Mouse (Mus musculus) kidney, embryonic 15.5 days (tissue): ENCODE results near the gene Rec8. TPM values are rescaled to one million over a fixed set of nuclear protein-coding genes. Genes with fewer than 3 reads are reported as not detected.

ENCODE experiments used
- polyA plus RNA-seq: library from polyadenylated mRNA; unstranded; fragments of >200 nt; fragmentation: Nextera tagmentation; extraction: Ambion mirVana; gene quantifications from 2 replicates; pipeline ENCODE4 v1.2.1, GENCODE M21; 2015

Gene Rec8
- polyA plus RNA-seq, 1 experiment from 2014 or later = 22.4 TPM

Other genes with a start within 250 kb of the Rec8 start
- 127 and 130 TPM in 2 replicates for gene Dhrs4, start 139.3 kb upstream of the Rec8 start, polyA plus RNA-seq
- 2.4 and 2.9 TPM in 2 replicates for gene Carmil3, start 127.4 kb upstream of the Rec8 start, polyA plus RNA-seq
- gene Cpne6, start 107.6 kb upstream of the Rec8 start, polyA plus RNA-seq = 0.24 and 0.26 TPM in 2 replicates
- not detected in 2 replicates for gene Nrl, start 93.1 kb upstream of the Rec8 start, polyA plus RNA-seq
- 50.5 and 55.4 TPM in 2 replicates for gene Pck2, start 77.8 kb upstream of the Rec8 start, polyA plus RNA-seq
- 89.2 and 93.0 TPM in 2 replicates for gene Dcaf11, start 58.0 kb upstream of the Rec8 start, polyA plus RNA-seq
- 1.6 TPM in 2 replicates for gene A730061H03Rik, start 57.6 kb upstream of the Rec8 start, polyA plus RNA-seq
- gene Fitm1, start 42.4 kb upstream of the Rec8 start, polyA plus RNA-seq = 4.2 and 6.1 TPM in 2 replicates
- gene Psme1, start 39.9 kb upstream of the Rec8 start, polyA plus RNA-seq = 147 and 153 TPM in 2 replicates
- 6.8 and 7.4 TPM in 2 replicates for gene Emc9, start 32.7 kb upstream of the Rec8 start, polyA plus RNA-seq
- 248 and 261 TPM in 2 replicates for gene Psme2, start 26.9 kb upstream of the Rec8 start, polyA plus RNA-seq
- 18.6 and 21.7 TPM in 2 replicates for gene Rnf31, start 26.3 kb upstream of the Rec8 start, polyA plus RNA-seq
- gene Irf9, start 14.5 kb upstream of the Rec8 start, polyA plus RNA-seq = 12.8 and 14.6 TPM in 2 replicates
- 97.4 and 115 TPM in 2 replicates for gene Ipo4, start 17.9 kb downstream of the Rec8 start, polyA plus RNA-seq
- gene Gm49378, start 19.9 kb downstream of the Rec8 start, polyA plus RNA-seq = 1.4 and 2.3 TPM in 2 replicates
- 113 and 123 TPM in 2 replicates for gene Tm9sf1, start 25.8 kb downstream of the Rec8 start, polyA plus RNA-seq
- gene Tssk4, start 32.1 kb downstream of the Rec8 start, polyA plus RNA-seq = 0.92 and 1.0 TPM in 2 replicates
- 53.6 and 55.8 TPM in 2 replicates for gene Mdp1, start 42.5 kb downstream of the Rec8 start, polyA plus RNA-seq
- 68.2 and 72.6 TPM in 2 replicates for gene Gmpr2, start 53.9 kb downstream of the Rec8 start, polyA plus RNA-seq
- gene Nedd8, start 54.1 kb downstream of the Rec8 start, polyA plus RNA-seq = 545 and 565 TPM in 2 replicates
- gene Tinf2, start 63.8 kb downstream of the Rec8 start, polyA plus RNA-seq = 43.6 and 46.9 TPM in 2 replicates
- 2.1 TPM in 2 replicates for gene Tgm1, start 95.9 kb downstream of the Rec8 start, polyA plus RNA-seq
- 37.6 and 41.8 TPM in 2 replicates for gene Rabggta, start 104.2 kb downstream of the Rec8 start, polyA plus RNA-seq
- 94.5 and 94.7 TPM in 2 replicates for gene Dhrs1, start 127.7 kb downstream of the Rec8 start, polyA plus RNA-seq
- gene Nop9, start 127.7 kb downstream of the Rec8 start, polyA plus RNA-seq = 38.6 and 43.4 TPM in 2 replicates
- 10.0 and 11.2 TPM in 2 replicates for gene Cideb, start 140.4 kb downstream of the Rec8 start, polyA plus RNA-seq
- 0.25 and 0.35 TPM in 2 replicates for gene Ltb4r2, start 143.4 kb downstream of the Rec8 start, polyA plus RNA-seq
- 0.69 and 0.73 TPM in 2 replicates for gene Ltb4r1, start 147.9 kb downstream of the Rec8 start, polyA plus RNA-seq
- 13.9 and 15.8 TPM in 2 replicates for gene Adcy4, start 166.1 kb downstream of the Rec8 start, polyA plus RNA-seq
- 38.1 and 40.4 TPM in 2 replicates for gene Ripk3, start 170.8 kb downstream of the Rec8 start, polyA plus RNA-seq
- 32.2 and 39.9 TPM in 2 replicates for gene Nfatc4, start 205.1 kb downstream of the Rec8 start, polyA plus RNA-seq
- gene Nynrin, start 236.0 kb downstream of the Rec8 start, polyA plus RNA-seq = 20.7 and 22.4 TPM in 2 replicates